Mouse (Mus musculus): ENCODE data around the gene Pkn3. TPM values are rescaled to one million over a fixed set of nuclear protein-coding genes. Genes with fewer than 3 reads are reported as not detected.

Gene Pkn3
- polyA plus RNA-seq (2021; fragmentation: Nextera tagmentation), result 0.34 and 0.40 TPM in 2 replicates
- long read RNA-seq, experiment 1, result 0 reads
- long read RNA-seq, experiment 2, partial matches to known transcripts, result 4 of 12 reads
- long read RNA-seq, experiment 2, other reads (novel, unspliced or antisense), result 4 of 12 reads

DNA sequence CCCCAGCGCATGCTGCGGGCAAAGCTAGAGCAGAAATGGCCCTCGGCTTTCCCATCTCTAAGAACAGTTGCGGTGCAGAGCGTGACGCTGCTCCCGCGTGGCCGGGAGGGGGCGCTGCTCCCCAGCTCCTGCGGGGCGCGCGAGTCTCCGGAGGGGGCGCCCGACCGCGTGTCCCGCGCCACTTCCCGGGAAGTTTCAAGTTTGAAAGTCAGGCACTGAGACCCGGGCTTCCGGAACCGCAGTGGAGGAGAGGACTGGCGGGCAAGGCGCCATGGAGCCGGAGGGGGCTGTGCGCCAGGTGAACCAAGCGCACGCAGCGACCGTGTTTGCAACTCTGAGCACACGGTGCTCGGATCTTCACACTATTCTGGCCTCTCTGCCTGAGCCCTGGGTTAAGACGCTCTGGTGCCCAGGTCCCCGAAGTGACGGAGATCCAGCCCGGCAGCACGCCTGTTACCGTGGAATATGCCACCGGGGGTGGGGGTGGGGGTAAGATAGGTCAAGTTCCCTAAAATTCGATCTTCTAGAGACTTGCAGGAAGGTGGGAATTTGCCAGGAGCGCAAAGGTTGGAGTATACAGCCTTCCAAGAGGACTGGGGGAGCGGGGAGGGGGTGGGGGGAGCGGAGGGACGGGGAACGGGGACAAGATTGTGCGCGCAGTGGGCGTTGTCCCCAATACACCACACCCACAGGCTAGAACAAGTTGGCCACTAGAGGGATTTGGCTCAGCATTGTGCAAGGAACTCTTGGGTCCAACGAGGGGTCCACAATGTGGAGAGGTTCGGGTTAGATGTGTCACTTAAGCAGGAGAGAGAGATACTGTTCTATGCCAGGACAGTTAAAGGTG, at the start of gene Pkn3:
Gene Pkn3 (plus strand): TSS at position 183 of the 847 bp plus-strand sequence.

DNA sequence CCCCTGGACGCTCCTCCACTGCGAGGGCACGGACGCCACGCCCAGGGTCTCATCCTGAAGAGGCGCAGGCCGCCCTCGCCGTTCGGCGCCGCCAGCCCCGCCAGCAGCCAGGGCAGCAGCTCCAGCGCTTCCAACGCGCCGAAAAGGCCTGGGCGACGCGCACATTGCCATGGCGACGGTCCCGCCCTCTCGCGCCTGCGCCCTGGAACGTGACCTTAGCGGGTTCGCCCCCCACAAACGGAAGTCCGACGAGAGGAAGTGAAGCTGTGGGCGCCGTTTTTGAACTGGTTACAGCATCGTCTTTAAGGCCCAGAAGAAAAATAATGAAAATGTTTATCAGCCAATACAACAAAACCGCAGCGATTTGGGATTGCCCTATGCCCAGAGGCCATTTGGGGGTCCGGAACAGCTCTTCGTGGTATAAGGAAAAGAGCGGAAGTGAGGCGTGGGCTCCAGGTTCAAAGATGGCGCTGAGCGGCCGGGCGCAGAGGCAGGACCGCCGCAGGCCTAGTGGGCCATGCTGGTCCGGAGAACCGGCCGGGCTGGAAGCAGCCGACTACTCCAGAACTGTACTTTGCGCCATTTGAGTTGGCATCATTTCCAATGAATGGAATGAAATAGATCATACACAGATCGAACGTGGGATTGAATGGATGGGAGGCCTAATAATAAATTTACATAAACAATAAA, 28.6 kb upstream of the Pkn3 start, which contains the start of gene Wdr34:
Gene Wdr34 (minus strand): TSS at position 183 of the 690 bp plus-strand sequence.

DNA sequence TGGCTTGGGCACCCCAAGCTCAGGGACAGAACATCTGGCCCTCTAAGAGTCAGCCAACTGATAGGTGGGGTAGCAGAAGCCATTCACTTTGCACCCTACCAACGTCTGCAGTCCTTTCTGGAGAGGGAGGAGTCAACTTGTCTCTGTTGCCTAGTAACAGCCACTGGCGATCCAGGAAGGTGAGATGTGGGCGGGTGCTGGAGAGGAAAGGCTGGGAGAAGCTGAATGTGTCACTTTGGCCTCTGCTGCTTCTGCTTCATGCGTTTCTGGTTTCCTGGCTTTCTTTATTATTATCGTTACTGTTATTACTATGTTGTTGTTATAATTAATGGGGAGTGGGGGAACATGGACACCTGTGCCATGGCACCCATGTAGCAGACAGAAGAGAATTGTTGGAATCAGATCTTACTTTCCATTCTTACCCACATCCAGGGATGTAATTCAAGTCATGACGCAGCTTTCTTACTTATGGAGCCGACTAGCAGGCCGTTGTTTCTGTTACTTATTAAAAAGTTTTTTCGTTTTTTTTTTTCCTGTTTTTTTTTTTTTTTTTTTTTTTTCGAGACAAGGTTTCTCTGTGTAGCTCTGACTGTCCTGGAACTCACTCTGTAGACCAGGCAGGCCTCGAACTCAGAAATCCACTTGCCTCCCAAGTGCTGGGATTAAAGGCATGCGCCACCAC, 20.1 kb upstream of the Pkn3 start, which contains the start of gene Set:
Gene Set (plus strand): TSS at position 156 of the 682 bp plus-strand sequence.

DNA sequence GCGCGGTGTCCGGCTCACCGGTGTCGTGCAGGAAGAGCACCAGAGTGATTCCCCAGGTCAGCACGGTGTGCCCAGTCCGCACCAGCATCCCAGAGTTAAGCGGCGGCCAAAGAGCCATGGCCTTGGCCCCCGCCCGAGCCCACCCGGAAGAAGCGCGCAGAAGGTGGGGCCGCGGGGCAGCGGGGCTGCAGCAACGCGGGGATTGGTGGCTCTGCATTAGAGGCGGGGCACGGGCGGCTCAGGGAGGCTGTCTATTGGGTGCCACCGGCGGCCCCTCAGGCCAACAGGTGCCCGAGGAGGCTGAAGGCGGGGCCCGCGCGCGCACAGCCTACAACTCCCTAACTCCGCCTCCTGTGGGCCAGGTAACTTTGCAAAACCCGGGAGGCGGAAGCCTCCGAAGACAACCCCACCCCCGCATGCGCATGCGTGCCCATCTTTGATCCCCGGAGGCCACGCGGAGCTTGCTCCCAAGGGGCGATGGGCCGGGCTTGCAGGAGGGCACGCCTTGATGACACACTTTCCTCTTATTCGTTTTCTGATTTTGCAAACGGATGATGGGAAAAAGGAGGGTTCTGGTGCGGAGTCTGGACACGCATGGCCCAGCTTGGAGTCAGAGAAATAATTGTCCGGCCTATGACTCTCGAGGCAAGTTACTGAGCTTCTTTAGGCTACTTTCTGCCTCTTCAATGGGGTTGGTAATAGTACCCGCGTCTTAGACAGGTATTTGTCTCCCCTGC, 16.2 kb downstream of the Pkn3 start, which contains the start of gene Zdhhc12:
Gene Zdhhc12 (minus strand): TSS at position 178 of the 737 bp plus-strand sequence.

DNA sequence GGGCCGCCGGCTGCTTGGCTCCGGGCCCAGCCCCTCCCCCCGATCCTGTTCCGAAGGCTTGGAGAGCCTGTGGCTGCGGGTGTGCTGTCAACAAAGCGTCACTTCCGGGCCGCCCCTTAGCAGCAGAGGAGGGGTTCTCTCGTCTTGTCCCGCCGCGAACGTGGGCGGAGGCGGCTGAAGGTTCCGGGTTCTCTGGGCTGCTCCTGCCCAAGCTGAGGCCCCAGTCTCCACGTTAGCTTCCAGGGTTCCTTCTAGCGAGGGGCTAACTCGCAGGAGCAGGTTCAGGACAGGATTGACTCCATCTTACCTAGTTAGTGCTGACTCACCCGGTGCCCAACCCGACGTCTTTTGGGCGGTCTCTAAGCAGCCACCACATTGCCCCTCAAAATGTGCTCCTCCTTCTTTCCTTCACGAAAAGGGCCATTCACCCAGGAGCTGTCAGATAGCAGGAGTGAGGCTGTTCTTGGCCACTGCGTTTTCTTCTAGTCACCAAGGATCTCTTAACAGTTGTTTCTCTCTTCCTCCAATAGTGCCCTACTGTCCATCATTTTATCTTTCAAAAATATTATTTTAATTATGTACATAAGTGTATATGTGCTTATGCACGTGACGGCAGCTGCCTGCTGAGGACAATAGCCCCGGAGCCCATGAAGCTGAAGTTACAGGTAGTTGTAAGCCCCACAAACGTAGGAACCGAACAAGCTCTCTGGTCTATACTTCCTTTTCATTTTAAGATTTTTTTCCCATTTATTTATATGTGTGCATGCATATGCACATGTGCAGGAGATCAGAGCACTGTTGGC, 47.2 kb downstream of the Pkn3 start, which contains the start of gene Zer1:
Gene Zer1 (minus strand): TSS at position 114 of the 803 bp plus-strand sequence.

DNA sequence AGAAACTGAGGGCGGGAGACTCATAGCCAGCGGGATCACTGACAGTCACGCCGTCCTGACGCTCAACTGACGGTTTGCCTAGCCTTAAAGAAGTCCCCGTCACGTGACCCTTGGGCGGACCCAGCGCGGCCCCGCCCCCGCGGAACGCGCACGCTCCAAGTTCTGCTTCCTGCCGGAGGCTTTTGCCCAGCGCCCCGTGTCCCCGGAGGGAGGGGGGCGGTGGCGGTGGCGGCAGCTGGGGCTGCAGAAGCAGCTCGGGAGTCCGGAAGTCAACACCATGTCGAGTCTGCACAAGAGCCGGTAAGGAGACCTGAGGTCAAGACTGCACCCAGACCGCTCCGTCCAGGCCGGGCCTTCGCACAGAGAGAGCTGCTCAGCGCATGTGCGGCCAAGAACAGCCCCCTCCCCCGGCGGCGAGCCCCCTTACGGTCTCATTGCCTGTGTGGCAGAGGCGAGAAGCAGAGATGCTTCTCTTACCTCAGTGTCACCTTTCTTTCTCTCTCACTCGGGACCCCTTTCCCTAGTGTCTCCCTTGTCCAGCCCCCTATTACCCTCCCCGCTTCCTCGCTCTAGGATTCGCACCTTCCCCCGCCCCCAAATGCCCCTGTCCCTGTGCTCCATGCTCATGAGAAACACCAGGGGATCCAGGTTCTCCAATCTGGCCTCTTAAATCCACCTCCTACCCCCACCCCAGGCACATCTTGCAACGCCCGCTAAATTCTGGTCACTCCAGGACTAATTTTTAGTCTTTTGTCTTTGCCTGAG, 56.3 kb downstream of the Pkn3 start, which contains the start of gene Tbc1d13:
Gene Tbc1d13 (plus strand): TSS at position 134 of the 765 bp plus-strand sequence.

Other genes with a start within 250 kb of the Pkn3 start
- 3.3 and 3.5 TPM in 2 replicates for gene Cercam, start 208.5 kb upstream of the Pkn3 start, polyA plus RNA-seq (2021; fragmentation: Nextera tagmentation)
- gene Odf2, start 188.5 kb upstream of the Pkn3 start, polyA plus RNA-seq (2021; fragmentation: Nextera tagmentation), result 20.4 and 21.1 TPM in 2 replicates
- 30.3 and 35.1 TPM in 2 replicates for gene Gle1, start 142.3 kb upstream of the Pkn3 start, polyA plus RNA-seq (2021; fragmentation: Nextera tagmentation)
- gene Sptan1, start 112.1 kb upstream of the Pkn3 start, polyA plus RNA-seq (2021; fragmentation: Nextera tagmentation), result 177 and 197 TPM in 2 replicates
- 39.2 and 40.9 TPM in 2 replicates for gene Wdr34, start 28.8 kb upstream of the Pkn3 start, polyA plus RNA-seq (2021; fragmentation: Nextera tagmentation)
- gene Set, start 20.3 kb upstream of the Pkn3 start, polyA plus RNA-seq (2021; fragmentation: Nextera tagmentation), result 164 and 217 TPM in 2 replicates
- 22.1 and 28.3 TPM in 2 replicates for gene Zdhhc12, start 16.0 kb downstream of the Pkn3 start, polyA plus RNA-seq (2021; fragmentation: Nextera tagmentation)
- gene Zer1, start 46.9 kb downstream of the Pkn3 start, polyA plus RNA-seq (2021; fragmentation: Nextera tagmentation), result 13.4 and 14.0 TPM in 2 replicates
- gene Tbc1d13, start 56.1 kb downstream of the Pkn3 start, polyA plus RNA-seq (2021; fragmentation: Nextera tagmentation), result 19.4 and 23.7 TPM in 2 replicates
- 28.5 and 35.1 TPM in 2 replicates for gene Endog, start 93.8 kb downstream of the Pkn3 start, polyA plus RNA-seq (2021; fragmentation: Nextera tagmentation)
- 29.8 and 30.8 TPM in 2 replicates for gene Spout1, start 100.8 kb downstream of the Pkn3 start, polyA plus RNA-seq (2021; fragmentation: Nextera tagmentation)
- 8.4 and 9.9 TPM in 2 replicates for gene Kyat1, start 128.2 kb downstream of the Pkn3 start, polyA plus RNA-seq (2021; fragmentation: Nextera tagmentation)
- gene Lrrc8a, start 160.0 kb downstream of the Pkn3 start, polyA plus RNA-seq (2021; fragmentation: Nextera tagmentation), result 31.1 and 48.4 TPM in 2 replicates
- gene Gm28035, start 162.9 kb downstream of the Pkn3 start, polyA plus RNA-seq (2021; fragmentation: Nextera tagmentation), result 0.04 TPM in 1 of 2 replicates, not detected in the other
- 16.4 and 17.1 TPM in 2 replicates for gene Phyhd1, start 188.5 kb downstream of the Pkn3 start, polyA plus RNA-seq (2021; fragmentation: Nextera tagmentation)
- not detected in 2 replicates for gene Gm28038, start 203.4 kb downstream of the Pkn3 start, polyA plus RNA-seq (2021; fragmentation: Nextera tagmentation)
- gene Dolk, start 208.7 kb downstream of the Pkn3 start, polyA plus RNA-seq (2021; fragmentation: Nextera tagmentation), result 29.1 and 29.6 TPM in 2 replicates
- gene Nup188, start 208.7 kb downstream of the Pkn3 start, polyA plus RNA-seq (2021; fragmentation: Nextera tagmentation), result 7.1 and 10.8 TPM in 2 replicates

Data from layer of hippocampus, adult 6 months (tissue).